Mouse (Mus musculus) kidney, embryonic 14.5 days (tissue): Measurements from ENCODE around the gene Defa21. TPM values are rescaled to one million over a fixed set of nuclear protein-coding genes. Genes with fewer than 3 reads are reported as not detected.
"Not testable (repeated sequence)": the region's sequence is repeated elsewhere in the genome, so short reads cannot be mapped to it uniquely, and the experiment has no call there.

Experiments
- ATAC-seq: fragments of 200-750 bp; cut with Nextera tagmentation; 2 replicates; pipeline ENCODE4 v1.8.0; 2017; ENCODE audit warnings: moderate number of reproducible peaks, mild to moderate bottlenecking, moderate TSS enrichment, moderate library complexity; ENCODE audit not compliant: low FRiP score, low TSS enrichment
- H3K27ac ChIP-seq: fragments of 300-500 bp; sonication (generic); 2 replicates; pipeline ENCODE4 v1.5.1; 2014; ENCODE audit warnings: low read depth, mild to moderate bottlenecking, low read length, moderate library complexity, mixed read lengths
- H3K27me3 ChIP-seq: fragments of 300-500 bp; sonication (generic); 2 replicates; pipeline ENCODE4 v1.6.1; 2014; ENCODE audit warnings: mild to moderate bottlenecking, low read length; ENCODE audit not compliant: control insufficient read depth, insufficient read depth
- H3K36me3 ChIP-seq: fragments of 300-500 bp; sonication (generic); 2 replicates; pipeline ENCODE4 v1.6.1; 2014; ENCODE audit warnings: low read length, mixed read lengths; ENCODE audit not compliant: control insufficient read depth, insufficient read depth
- H3K4me1 ChIP-seq: fragments of 300-500 bp; sonication (generic); 2 replicates; pipeline ENCODE4 v1.6.1; 2014; ENCODE audit warnings: low read length, mixed read lengths; ENCODE audit not compliant: control insufficient read depth, insufficient read depth
- H3K4me2 ChIP-seq: fragments of 300-500 bp; sonication (generic); replicated peaks from 2 replicates; pipeline ENCODE4 v1.6.1; 2014; ENCODE audit warnings: low read depth, mild to moderate bottlenecking, low read length
- H3K4me3 ChIP-seq: fragments of 300-500 bp; sonication (generic); 2 replicates; pipeline ENCODE4 v1.5.1; 2014; ENCODE audit warnings: mild to moderate bottlenecking, low read length
- H3K9ac ChIP-seq: fragments of 300-500 bp; sonication (generic); 2 replicates; pipeline ENCODE4 v1.6.1; 2014; ENCODE audit warnings: low read depth, mild to moderate bottlenecking, low read length, moderate library complexity
- H3K9me3 ChIP-seq: fragments of 300-500 bp; sonication (generic); 2 replicates; pipeline ENCODE4 v1.6.1; 2016; ENCODE audit warnings: low read length; ENCODE audit not compliant: control insufficient read depth
- WGBS: fragments of 180-500 bp; shearing (Covaris S2); extraction: QIAGEN DNeasy Blood & Tissue Kit; methylation state at CpG from one replicate; pipeline ENCODE4 v1.1.7; 2014; 5-methylcytosine and 5-hydroxymethylcytosine counted together
- polyA plus RNA-seq: library from polyadenylated mRNA; unstranded; fragments of >200 nt; fragmentation: Nextera tagmentation; extraction: Ambion mirVana; gene quantifications from 2 replicates; pipeline ENCODE4 v1.2.1, GENCODE M21; 2014

Defa21 gene
- polyA plus RNA-seq, 1 experiment from 2014 or later: not detected

- not testable (repeated sequence) for H3K4me2 ChIP-seq, H3K36me3 ChIP-seq, H3K9me3 ChIP-seq, H3K27me3 ChIP-seq, H3K4me3 ChIP-seq, ATAC-seq, H3K9ac ChIP-seq, H3K27ac ChIP-seq, H3K4me1 ChIP-seq
- WGBS: 92% methylated on average over 1 of the region's 1 CpGs
Measured at GRCm38 (mm10) chr8:21064738-21065137, 39.4 kb downstream of the Defa21 start, which contains the start of gene Defa35. Gene Defa35 (plus strand): TSS chr8:21065038.

Other genes with a start within 250 kb of the Defa21 start
- not detected in 2 replicates for gene Defb33, start 132.9 kb upstream of the Defa21 start, polyA plus RNA-seq
- not detected in 2 replicates for gene Gm15056, start 122.9 kb upstream of the Defa21 start, polyA plus RNA-seq
- gene Gm6040, start 103.5 kb upstream of the Defa21 start, polyA plus RNA-seq: not detected in 2 replicates
- gene AY761185, start 80.8 kb upstream of the Defa21 start, polyA plus RNA-seq: not detected in 2 replicates
- gene Defa23, start 29.5 kb downstream of the Defa21 start, polyA plus RNA-seq: not detected in 2 replicates
- not detected in 2 replicates for gene Defa35, start 39.5 kb downstream of the Defa21 start, polyA plus RNA-seq
- not detected in 2 replicates for gene Defa25, start 58.9 kb downstream of the Defa21 start, polyA plus RNA-seq
- not detected in 2 replicates for gene Gm14851, start 70.5 kb downstream of the Defa21 start, polyA plus RNA-seq
- gene Defa30, start 109.1 kb downstream of the Defa21 start, polyA plus RNA-seq: not detected in 2 replicates
- gene Defa22, start 136.7 kb downstream of the Defa21 start, polyA plus RNA-seq: not detected in 2 replicates
- not detected in 2 replicates for gene Defa31, start 166.1 kb downstream of the Defa21 start, polyA plus RNA-seq
- gene Gm15293, start 176.0 kb downstream of the Defa21 start, polyA plus RNA-seq: not detected in 2 replicates
- gene Gm15292, start 224.2 kb downstream of the Defa21 start, polyA plus RNA-seq: not detected in 2 replicates